7 mouse cellular contexts compared by ENCODE assay signal in the genomic region with DNA sequence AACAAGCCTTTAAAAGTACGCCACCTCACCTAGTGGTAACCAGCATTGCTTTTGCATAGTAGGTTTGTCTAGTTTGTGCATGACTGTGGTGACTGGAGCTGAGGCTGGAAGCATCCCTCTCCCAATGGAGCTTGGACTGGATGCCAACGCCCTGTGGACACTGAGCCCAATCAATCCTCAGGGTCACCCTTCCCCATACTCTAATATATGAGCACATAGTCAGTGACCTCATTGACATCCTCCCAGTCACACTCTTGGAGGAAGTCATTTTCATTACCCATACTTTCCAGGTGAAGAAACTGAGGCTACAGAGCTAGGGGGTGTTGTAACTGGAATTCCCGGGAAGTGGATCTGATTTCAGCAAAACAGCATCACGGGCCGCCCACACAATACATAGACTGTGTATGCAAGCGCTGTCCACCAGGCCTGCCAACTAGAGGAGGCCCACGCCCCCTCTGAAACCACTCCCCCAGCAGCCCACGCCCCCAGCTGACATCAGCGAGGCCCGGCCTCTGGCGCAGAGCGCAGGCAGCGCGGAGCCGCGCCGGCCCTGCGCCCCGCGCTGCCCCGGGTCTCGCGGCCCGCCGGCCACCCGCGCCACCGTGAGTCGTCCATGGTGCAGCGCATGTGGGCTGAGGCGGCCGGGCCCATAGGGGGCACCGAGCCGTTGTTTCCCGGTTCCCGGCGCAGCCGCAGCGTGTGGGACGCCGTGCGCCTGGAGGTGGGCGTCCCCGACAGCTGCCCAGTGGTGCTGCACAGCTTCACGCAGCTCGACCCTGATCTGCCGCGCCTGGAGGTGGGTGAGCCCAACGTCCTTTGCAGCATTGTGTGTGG. TPM values are rescaled to one million over a fixed set of nuclear protein-coding genes. Genes with fewer than 3 reads are reported as not detected.
A peak's percentile ranks its signal among the peaks of the same experiment; 100 is the strongest.
DNase-seq lines count a peak whose midpoint lies in the region; ATAC-seq and TF ChIP-seq lines count a peak whose summit lies in the region.

No protein-coding gene starts in this region.

- intact Hi-C loops in left cerebral cortex, postnatal 14 days (cut with DNase I), result no loop called here

- peak overlapping the region; percentile 93 for H3K27ac ChIP-seq in cortical plate, adult 2 months (ENCODE audit: insufficient read depth, low read length)

- peak; percentile 51 for TF ChIP-seq POLR2A in cortical plate, adult 2 months (IDR thresholded peaks at IDR 0.05; ENCODE audit: extremely low read depth, insufficient read depth, low read length)

- peak; percentile 87 for ATAC-seq in inflammation-experienced regulatory T-cells, adult 6 months
- peak; percentile 95 for ATAC-seq in megakaryocyte-erythroid progenitor cell, adult 5-6 weeks (replicated peaks; ENCODE audit: low FRiP score, low TSS enrichment, poor library complexity, severe bottlenecking)

- H3K4me3 ChIP-seq in cortical plate, adult 2 months (ENCODE audit: insufficient read depth, low read length), result peak overlapping the region; percentile 91

- H3K4me1 ChIP-seq in cortical plate, adult 2 months (ENCODE audit: control insufficient read depth, insufficient read depth, low read length), result peaks cover 21% of the 10 kb centered on the region

- DNase-seq in adipocyte (ENCODE audit: low spot score), result peak; percentile 94
- peak; percentile 87 for DNase-seq in gastrocnemius, postnatal 10 days
- peak; percentile 84 to 94 for DNase-seq in left cerebral cortex, postnatal 14 days (ENCODE audit: low spot score in 2 of 2)
- DNase-seq in right cerebral cortex, postnatal 4 days, result peak; percentile 71

- TF ChIP-seq CTCF in cortical plate, adult 2 months (IDR thresholded peaks at IDR 0.05; ENCODE audit: extremely low read depth, insufficient read depth, low read length), result no peak

RNA-seq across cellular contexts. Expression of gene Ralgds, which starts 20.2 kb away (rescaled TPM):
- 107 and 112 TPM in 2 replicates for polyA plus RNA-seq in cortical plate, adult 2 months (2012; rRNA removed)
- 10 to 100 TPM; 33.1 to 43.9 TPM for total RNA-seq in gastrocnemius, postnatal 10 days (2021)
- polyA plus RNA-seq in inflammation-experienced regulatory T-cells, adult 6 months (2017; shearing (Covaris generic)), result 1 to 10 TPM; 5.7 to 7.5 (median 5.9) TPM
- total RNA-seq in left cerebral cortex, postnatal 14 days (2021), result 100 to 1,000 TPM; 119 TPM
- total RNA-seq in megakaryocyte-erythroid progenitor cell, adult 5-6 weeks (2014; fragmentation: Nextera tagmentation), result 1.7 and 5.5 TPM in 2 replicates
- total RNA-seq in megakaryocyte-erythroid progenitor cell, adult 5-6 weeks (2017), result 0.56 and 0.88 TPM in 2 replicates

RNA-seq across cellular contexts. Expression of gene Gm10134, which starts 27.3 kb away (rescaled TPM):
- 0.79 TPM in 1 of 2 replicates, not detected in the other for polyA plus RNA-seq in cortical plate, adult 2 months (2012; rRNA removed)
- total RNA-seq in gastrocnemius, postnatal 10 days (2021), result 1 to 10 TPM in 1 of 2 experiments, not detected in 1; 2.0 TPM
- not detected for polyA plus RNA-seq in inflammation-experienced regulatory T-cells, adult 6 months (2017; shearing (Covaris generic))
- total RNA-seq in left cerebral cortex, postnatal 14 days (2021), result 1 to 10 TPM; 1.1 to 1.5 TPM
- total RNA-seq in megakaryocyte-erythroid progenitor cell, adult 5-6 weeks (2014; fragmentation: Nextera tagmentation), result not detected in 2 replicates
- total RNA-seq in megakaryocyte-erythroid progenitor cell, adult 5-6 weeks (2017), result not detected in 2 replicates

RNA-seq across cellular contexts. Expression of gene Cel, which starts 30.0 kb away (rescaled TPM):
- 0.06 and 0.08 TPM in 2 replicates for polyA plus RNA-seq in cortical plate, adult 2 months (2012; rRNA removed)
- not detected for total RNA-seq in gastrocnemius, postnatal 10 days (2021)
- not detected for polyA plus RNA-seq in inflammation-experienced regulatory T-cells, adult 6 months (2017; shearing (Covaris generic))
- not detected for total RNA-seq in left cerebral cortex, postnatal 14 days (2021)
- not detected in 2 replicates for total RNA-seq in megakaryocyte-erythroid progenitor cell, adult 5-6 weeks (2014; fragmentation: Nextera tagmentation)
- total RNA-seq in megakaryocyte-erythroid progenitor cell, adult 5-6 weeks (2017), result not detected in 2 replicates

RNA-seq across cellular contexts. Expression of gene Gbgt1, which starts 36.5 kb away (rescaled TPM):
- 1.8 and 2.0 TPM in 2 replicates for polyA plus RNA-seq in cortical plate, adult 2 months (2012; rRNA removed)
- total RNA-seq in gastrocnemius, postnatal 10 days (2021), result 1 to 10 TPM; 1.9 to 3.5 TPM
- not detected for polyA plus RNA-seq in inflammation-experienced regulatory T-cells, adult 6 months (2017; shearing (Covaris generic))
- 1 to 10 TPM; 1.6 to 2.5 TPM for total RNA-seq in left cerebral cortex, postnatal 14 days (2021)
- not detected in 2 replicates for total RNA-seq in megakaryocyte-erythroid progenitor cell, adult 5-6 weeks (2014; fragmentation: Nextera tagmentation)
- total RNA-seq in megakaryocyte-erythroid progenitor cell, adult 5-6 weeks (2017), result not detected in 2 replicates

RNA-seq across cellular contexts. Expression of gene Gtf3c5, which starts 50.4 kb away (rescaled TPM):
- polyA plus RNA-seq in cortical plate, adult 2 months (2012; rRNA removed), result 20.7 and 23.3 TPM in 2 replicates
- 10 to 100 TPM in 1 of 2 experiments, 1 to 10 TPM in 1; 9.1 to 10.2 TPM for total RNA-seq in gastrocnemius, postnatal 10 days (2021)
- 10 to 100 TPM; 11.3 to 17.4 (median 16.2) TPM for polyA plus RNA-seq in inflammation-experienced regulatory T-cells, adult 6 months (2017; shearing (Covaris generic))
- total RNA-seq in left cerebral cortex, postnatal 14 days (2021), result 10 to 100 TPM; 15.8 to 17.6 TPM
- 33.9 and 43.0 TPM in 2 replicates for total RNA-seq in megakaryocyte-erythroid progenitor cell, adult 5-6 weeks (2014; fragmentation: Nextera tagmentation)
- 18.8 and 25.7 TPM in 2 replicates for total RNA-seq in megakaryocyte-erythroid progenitor cell, adult 5-6 weeks (2017)

Comparison
In these comparisons a context has a peak if more than half of its experiments do, and no peak if none do; other contexts are left out.
1. Peak in every context shown above with its lines: DNase-seq, ATAC-seq, H3K4me3 ChIP-seq and H3K27ac ChIP-seq.
2. RNA of gene Ralgds, which starts 20.2 kb away (total RNA-seq): 119 TPM in left cerebral cortex, postnatal 14 days and 33.1 to 43.9 TPM in gastrocnemius, postnatal 10 days; 0.56 to 5.5 TPM in megakaryocyte-erythroid progenitor cell, adult 5-6 weeks; every median in the first group is over 4 times any median in the second.